Mouse (Mus musculus) heart, adult 2 months (tissue): Measurements from ENCODE around the gene Spcs3.
A peak's percentile ranks its signal among the peaks of the same experiment; 100 is the strongest.

ENCODE experiments used
- CTCF ChIP-seq: fragments of 200-600 bp; IDR thresholded peaks from 2 replicates; pipeline ENCODE4 v1.8.1; 2022; ENCODE audit warnings: antibody characterized with exemption, mild to moderate bottlenecking, moderate library complexity
- POLR2A ChIP-seq: fragments of 200-500 bp; IDR thresholded peaks from 2 replicates; pipeline ENCODE4 v1.6.1; 2011; ENCODE audit warnings: mild to moderate bottlenecking, low read depth, low read length, control low read depth; ENCODE audit not compliant: insufficient read depth

DNA sequence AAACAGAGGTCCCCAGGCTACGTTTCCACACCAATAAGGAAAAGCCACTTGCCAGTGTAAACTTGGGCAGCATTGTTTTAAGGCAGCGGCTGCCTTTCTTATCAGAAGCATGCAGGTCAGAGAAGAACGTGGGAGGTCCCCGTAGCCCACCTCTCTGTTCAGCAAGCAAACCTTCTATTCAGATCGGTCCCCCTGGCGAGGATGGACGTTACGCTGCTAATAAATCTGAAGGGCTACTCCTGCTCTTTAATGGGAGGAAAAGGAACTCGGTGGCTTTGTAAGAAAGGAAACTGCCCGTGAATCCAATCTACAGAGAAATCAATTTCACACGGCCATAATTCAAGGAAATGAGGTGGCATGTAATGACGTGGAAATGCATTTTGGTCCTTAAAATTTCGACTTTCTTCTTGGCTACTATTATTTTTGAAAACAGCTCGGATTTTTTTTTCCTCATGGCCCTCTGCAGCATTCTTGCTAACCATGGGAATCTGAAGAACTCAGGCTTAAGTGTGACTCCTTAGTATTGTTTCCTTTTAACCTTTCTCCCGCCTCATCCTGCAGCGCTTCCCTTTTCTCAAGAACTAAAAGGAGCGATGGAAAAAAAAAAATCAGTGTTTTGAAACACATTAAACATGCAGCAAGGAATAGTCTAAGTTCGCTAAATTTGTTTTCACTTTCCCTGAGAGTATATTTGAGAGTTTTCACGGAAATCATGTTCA is 43.1 kb downstream of the Spcs3 start:
- TF ChIP-seq POLR2A (no peak), CTCF (0 out of 2 replicates have a peak, but pooled peaks have one; percentile 5)
